Mouse (Mus musculus) olfactory bulb, adult 2 months (tissue): ENCODE results near the gene Klhl2.

Source experiments
- CTCF ChIP-seq: fragments of 200-500 bp; IDR thresholded peaks from 2 replicates; pipeline ENCODE4 v1.5.1; 2012; ENCODE audit warnings: low read depth, mild to moderate bottlenecking, low read length, moderate library complexity; ENCODE audit not compliant: insufficient read depth
- POLR2A ChIP-seq: fragments of 200-500 bp; IDR thresholded peaks from 2 replicates; pipeline ENCODE4 v1.6.1; 2012; ENCODE audit warnings: mild to moderate bottlenecking, low read depth, low read length, moderate library complexity; ENCODE audit not compliant: insufficient read depth

- TF ChIP-seq CTCF: no peak
- no peak for TF ChIP-seq POLR2A
Observed at GRCm38 (mm10) chr8:64841747-64842406, 7.9 kb downstream of the Klhl2 start.
